Mouse (Mus musculus): ENCODE data around the gene Scube1. TPM values are rescaled to one million over a fixed set of nuclear protein-coding genes. Genes with fewer than 3 reads are reported as not detected.
A peak's percentile ranks its signal among the peaks of the same experiment; 100 is the strongest.

Scube1 gene
- polyA plus RNA-seq, 1 experiment from 2014 or later = 9.4 TPM

- 38% methylated on average over 15 of the region's 15 CpGs for WGBS
- Histone ChIP-seq H3K9ac (replicated peaks; ENCODE audit: low read depth, low read length) (no peak overlapping the region), H3K9me3 (ENCODE audit: control insufficient read depth, low read length) (no peaks in the 10 kb centered on the region), H3K27me3 (ENCODE audit: control insufficient read depth, insufficient read depth, low read length) (peaks cover 4% of the 10 kb centered on the region), H3K4me1 (ENCODE audit: control insufficient read depth, insufficient read depth, low read length) (peaks cover 14% of the 10 kb centered on the region; the same call in 1 of the 2 replicates), H3K36me3 (ENCODE audit: control insufficient read depth, insufficient read depth, low read length) (no peaks in the 10 kb centered on the region), H3K27ac (ENCODE audit: low read depth, low read length) (no peak overlapping the region), H3K4me3 (ENCODE audit: low read depth, low read length) (no peak overlapping the region), H3K4me2 (ENCODE audit: low read depth, low read length) (peak overlapping the region; percentile 64)
- peak; percentile 21; the same call in 1 of the 2 replicates for ATAC-seq (ENCODE audit: low read depth)
Observed at GRCm38 (mm10) chr15:83562626-83563270, 162.1 kb downstream of the Scube1 start.

GRCm38 (mm10) chr15:83560941-83561477 lies 163.8 kb downstream of the Scube1 start:
- Histone ChIP-seq H3K36me3 (ENCODE audit: control insufficient read depth, insufficient read depth, low read length) (no peaks in the 10 kb centered on the region), H3K27me3 (ENCODE audit: control insufficient read depth, insufficient read depth, low read length) (peaks cover 4% of the 10 kb centered on the region), H3K9me3 (ENCODE audit: control insufficient read depth, low read length) (no peaks in the 10 kb centered on the region), H3K4me3 (ENCODE audit: low read depth, low read length) (no peak overlapping the region), H3K9ac (replicated peaks; ENCODE audit: low read depth, low read length) (no peak overlapping the region), H3K4me1 (ENCODE audit: control insufficient read depth, insufficient read depth, low read length) (peaks cover 16% of the 10 kb centered on the region; the same call in 1 of the 2 replicates), H3K4me2 (ENCODE audit: low read depth, low read length) (no peak overlapping the region), H3K27ac (ENCODE audit: low read depth, low read length) (no peak overlapping the region)
- WGBS = 70% methylated on average over 5 of the region's 5 CpGs
- no peak for ATAC-seq (ENCODE audit: low read depth)

- Histone ChIP-seq H3K4me2 (ENCODE audit: low read depth, low read length) (peak overlapping the region; percentile 70), H3K9me3 (ENCODE audit: control insufficient read depth, low read length) (no peaks in the 10 kb centered on the region), H3K4me3 (ENCODE audit: low read depth, low read length) (peak overlapping the region; percentile 87), H3K36me3 (ENCODE audit: control insufficient read depth, insufficient read depth, low read length) (peaks cover 4% of the 10 kb centered on the region; the same call in 1 of the 2 replicates), H3K27me3 (ENCODE audit: control insufficient read depth, insufficient read depth, low read length) (no peaks in the 10 kb centered on the region), H3K27ac (ENCODE audit: low read depth, low read length) (peak overlapping the region; percentile 93), H3K4me1 (ENCODE audit: control insufficient read depth, insufficient read depth, low read length) (0 out of 2 replicates have a peak, but pooled peaks cover 5% of the 10 kb centered on the region), H3K9ac (replicated peaks; ENCODE audit: low read depth, low read length) (peak overlapping the region; percentile 97)
- WGBS = under 1% methylated on average over 71 of the region's 74 CpGs
- peak; percentile 93 for ATAC-seq (ENCODE audit: low read depth)
Observed at GRCm38 (mm10) chr15:83555161-83555974, 169.5 kb downstream of the Scube1 start.

Other genes starting within 250 kb of the Scube1 start
- gene Ttll1, start 214.1 kb downstream of the Scube1 start, polyA plus RNA-seq (2014; fragmentation: Nextera tagmentation; extraction: Ambion mirVana) = 90.0 and 90.4 TPM in 2 replicates
- 0.52 and 0.73 TPM in 2 replicates for gene Bik, start 198.2 kb downstream of the Scube1 start, polyA plus RNA-seq (2014; fragmentation: Nextera tagmentation; extraction: Ambion mirVana)
- 4.7 and 7.7 TPM in 2 replicates for gene Tspo, start 161.4 kb downstream of the Scube1 start, polyA plus RNA-seq (2014; fragmentation: Nextera tagmentation; extraction: Ambion mirVana)
- 31.8 and 36.6 TPM in 2 replicates for gene Mcat, start 161.2 kb downstream of the Scube1 start, polyA plus RNA-seq (2014; fragmentation: Nextera tagmentation; extraction: Ambion mirVana)
- gene Ttll12, start 129.9 kb downstream of the Scube1 start, polyA plus RNA-seq (2014; fragmentation: Nextera tagmentation; extraction: Ambion mirVana) = 39.8 and 42.6 TPM in 2 replicates
- gene Mpped1, start 54.4 kb upstream of the Scube1 start, polyA plus RNA-seq (2014; fragmentation: Nextera tagmentation; extraction: Ambion mirVana) = 37.6 and 39.2 TPM in 2 replicates

Data from neural tube, embryonic 14.5 days (tissue).